Mouse (Mus musculus) heart, postnatal 14 days (tissue): Measurements from ENCODE around the gene Nudc. TPM values are rescaled to one million over a fixed set of nuclear protein-coding genes. Genes with fewer than 3 reads are reported as not detected.

Source experiments
- DNase-seq, 2 experiments: peaks; one replicate each; pipeline ENCODE4 v3.0.0; 2021 to 2022
- intact Hi-C: fragments of 180-260 bp; cut with DNase I; formaldehyde crosslinking; loops from one replicate; pipeline ENCODE4 v1.15.1; 2025
- microRNA-seq, 2 experiments: library from miRNA; unstranded; fragments of <30 nt; microRNA quantifications; one replicate each; pipeline ENCODE4 v1.2.0; 2021 to 2022
- total RNA-seq, 2 experiments: library from RNA; stranded (reverse); gene quantifications; 2 replicates each; pipeline ENCODE4 v1.2.3; 2021

The Nudc gene
- total RNA-seq, 2 experiments from 2014 or later = 57.8 to 60.2 TPM

DNA sequence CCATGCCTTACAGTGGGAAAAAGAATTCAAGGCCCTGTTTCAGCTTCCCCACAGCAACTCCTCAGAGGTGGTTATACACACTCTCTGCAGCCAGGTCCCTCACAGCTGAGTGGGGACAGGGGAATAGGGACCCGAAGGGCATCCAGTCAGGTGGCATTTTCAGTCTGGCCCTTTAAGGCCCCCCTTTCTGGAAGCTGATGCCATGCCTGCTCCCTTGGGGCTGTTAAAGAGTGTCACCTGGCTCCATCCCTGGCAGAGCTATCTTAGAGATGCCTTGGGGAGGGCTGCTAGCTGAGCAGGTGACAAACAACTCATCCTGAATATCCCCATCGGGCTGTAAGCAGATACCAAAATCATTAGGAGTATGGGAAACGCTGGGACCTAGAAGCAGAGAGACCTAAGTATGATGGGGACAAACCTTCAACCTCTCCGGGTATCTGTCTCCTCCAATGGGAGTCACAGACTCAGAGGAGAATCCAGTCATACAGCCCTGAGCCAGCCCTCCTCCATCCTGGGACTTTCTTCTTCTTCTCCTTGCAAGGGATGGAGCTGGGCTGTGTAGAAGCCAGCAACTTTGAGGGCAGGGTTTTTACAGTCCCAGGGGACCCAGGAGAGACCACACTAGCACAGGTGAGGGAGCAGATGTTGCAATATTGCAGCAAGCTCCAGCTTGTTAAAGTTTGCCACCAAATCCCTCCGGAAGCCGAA is 48.9 kb downstream of the Nudc start:
- intact Hi-C loops = no loop called here
- no peak for DNase-seq

GRCm38 (mm10) chr4:133495711-133496110 is 50.1 kb downstream of the Nudc start:
- DNase-seq = peak; percentile 70 to 72
- intact Hi-C loops = loop anchor here (1.0 to 2.0 kb wide), 3 partner anchors 16 to 71 kb away; no protein-coding TSS in a partner anchor

- intact Hi-C loops = loop anchor here (1.0 to 2.0 kb wide), 3 partner anchors 16 to 70 kb away; no protein-coding TSS in a partner anchor
- DNase-seq = no peak
These were observed 50.9 kb downstream of the Nudc start for GRCm38 (mm10) chr4:133494867-133495266.

DNA sequence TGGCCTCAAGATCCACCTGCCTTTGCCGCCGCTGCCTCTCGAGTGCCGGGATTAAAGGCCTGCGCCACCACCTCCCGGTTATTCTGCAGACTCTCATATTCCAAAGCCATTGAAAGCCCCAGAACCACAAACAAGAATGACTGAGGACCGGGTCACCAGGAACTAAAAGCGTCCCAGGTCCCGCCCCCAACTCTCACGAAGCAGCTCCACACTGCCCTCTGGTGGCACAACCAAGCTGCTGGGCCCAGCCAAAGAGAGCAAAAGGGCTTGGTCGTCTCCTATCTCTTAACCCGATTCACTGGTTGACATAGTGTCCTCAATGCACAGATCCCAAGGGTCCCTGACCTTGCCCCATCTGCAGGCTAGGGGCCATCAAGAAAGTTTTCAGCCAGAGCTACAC is 51.4 kb downstream of the Nudc start:
- intact Hi-C loops = loop anchor here (2.0 kb wide), 2 partner anchors 44 to 70 kb away; no protein-coding TSS in a partner anchor
- DNase-seq = peak; percentile 94 to 96

DNA sequence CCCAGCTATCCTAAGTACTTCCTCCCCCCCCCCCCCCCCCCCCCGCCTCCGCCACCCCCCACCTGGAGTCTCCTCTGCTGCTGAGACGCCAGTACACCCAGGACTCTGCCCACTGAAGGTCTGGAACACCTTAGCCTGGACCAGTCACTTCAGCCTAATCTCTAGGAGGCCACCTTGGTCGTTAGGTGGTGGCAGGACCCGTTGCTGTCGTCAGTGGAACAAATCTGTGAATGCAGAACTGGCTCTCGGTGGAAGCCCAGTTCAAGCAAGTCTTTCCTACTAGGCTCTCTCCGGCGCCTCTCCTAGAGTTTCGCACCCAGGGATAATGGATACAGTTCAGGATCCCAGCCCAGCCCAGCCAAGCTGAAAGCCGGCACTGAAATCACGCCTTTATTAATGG is 51.9 kb downstream of the Nudc start:
- intact Hi-C loops = loop anchor here (2.0 kb wide), 2 partner anchors 43 to 69 kb away; no protein-coding TSS in a partner anchor
- no peak for DNase-seq

- intact Hi-C loops = no loop called here
- peak; percentile 67 to 70 for DNase-seq
These were observed 54.0 kb downstream of the Nudc start for GRCm38 (mm10) chr4:133491800-133492199.

DNA sequence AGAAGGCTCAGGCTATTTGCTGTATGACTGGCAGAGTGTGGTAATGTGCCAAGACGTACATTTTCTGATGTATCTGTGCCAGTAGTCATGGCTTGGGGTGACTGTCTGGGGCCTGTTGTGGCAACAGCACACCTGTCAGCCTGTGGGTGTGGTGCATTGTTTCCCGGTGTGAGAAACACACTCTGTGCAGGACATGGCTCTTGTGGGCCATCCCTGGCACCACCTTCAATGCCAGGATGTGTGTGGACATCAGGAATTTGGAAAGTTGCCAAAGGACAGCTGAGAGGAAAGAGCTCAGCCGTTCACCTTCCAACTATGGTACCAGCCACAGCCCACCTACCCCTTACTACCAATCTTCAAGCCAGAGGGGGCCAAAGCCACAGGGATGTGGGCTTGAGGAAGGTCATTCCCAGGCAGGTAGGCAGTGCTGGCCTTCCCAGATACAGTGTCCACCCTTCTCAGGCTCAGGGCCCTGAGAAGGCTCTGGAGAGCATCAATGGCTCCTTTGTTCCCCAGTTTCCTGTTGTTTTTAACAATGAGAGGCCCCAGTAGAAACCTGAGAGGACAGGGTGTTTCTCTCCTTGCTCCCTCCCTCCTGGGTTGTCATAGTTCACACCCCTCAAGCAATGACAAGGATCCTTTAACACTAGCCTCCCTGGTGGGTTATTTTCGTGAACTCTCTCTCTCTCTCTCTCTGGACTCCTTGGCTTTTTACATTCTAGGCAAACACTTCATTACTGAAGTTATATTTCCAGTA is 56.1 kb downstream of the Nudc start:
- no peak for DNase-seq

GRCm38 (mm10) chr4:133488619-133489392 is 57.0 kb downstream of the Nudc start:
- intact Hi-C loops = no loop called here
- no peak for DNase-seq

More for the DNA sequence above, 56.1 kb downstream of the Nudc start:
- intact Hi-C loops = no loop called here

DNA sequence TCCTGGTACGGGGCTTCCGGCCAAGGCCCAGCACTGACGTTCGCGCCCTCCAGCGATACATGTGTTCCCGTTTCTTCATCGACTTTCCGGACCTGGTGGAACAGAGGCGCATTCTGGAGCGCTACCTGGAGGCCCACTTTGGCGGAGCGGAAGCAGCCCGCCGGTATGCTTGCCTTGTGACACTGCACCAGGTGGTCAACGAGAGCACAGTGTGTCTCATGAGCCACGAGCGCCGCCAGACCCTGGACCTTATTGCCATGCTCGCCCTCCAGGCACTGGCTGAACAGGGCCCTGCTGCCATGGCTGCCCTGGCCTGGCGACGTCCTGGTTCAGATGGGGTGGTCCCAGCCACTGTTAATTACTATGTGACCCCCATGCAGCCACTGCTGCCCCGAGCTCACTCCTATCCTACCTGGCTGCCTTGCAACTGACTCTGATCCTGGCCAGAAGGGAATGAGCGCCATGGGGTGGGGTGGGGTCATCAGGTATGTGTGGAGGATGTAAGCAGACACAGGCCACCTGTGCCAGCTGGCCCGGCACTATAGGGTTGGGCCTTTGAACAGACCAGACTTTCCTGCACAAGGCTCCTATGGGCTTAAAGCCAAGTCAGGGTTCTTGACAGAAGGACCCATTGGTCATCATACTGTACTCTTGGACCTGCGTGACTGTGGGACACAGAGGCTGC is 59.0 kb downstream of the Nudc start:
- intact Hi-C loops = no loop called here
- no peak for DNase-seq

GRCm38 (mm10) chr4:133485691-133486425 is 59.9 kb downstream of the Nudc start:
- DNase-seq = no peak
- intact Hi-C loops = no loop called here

DNA sequence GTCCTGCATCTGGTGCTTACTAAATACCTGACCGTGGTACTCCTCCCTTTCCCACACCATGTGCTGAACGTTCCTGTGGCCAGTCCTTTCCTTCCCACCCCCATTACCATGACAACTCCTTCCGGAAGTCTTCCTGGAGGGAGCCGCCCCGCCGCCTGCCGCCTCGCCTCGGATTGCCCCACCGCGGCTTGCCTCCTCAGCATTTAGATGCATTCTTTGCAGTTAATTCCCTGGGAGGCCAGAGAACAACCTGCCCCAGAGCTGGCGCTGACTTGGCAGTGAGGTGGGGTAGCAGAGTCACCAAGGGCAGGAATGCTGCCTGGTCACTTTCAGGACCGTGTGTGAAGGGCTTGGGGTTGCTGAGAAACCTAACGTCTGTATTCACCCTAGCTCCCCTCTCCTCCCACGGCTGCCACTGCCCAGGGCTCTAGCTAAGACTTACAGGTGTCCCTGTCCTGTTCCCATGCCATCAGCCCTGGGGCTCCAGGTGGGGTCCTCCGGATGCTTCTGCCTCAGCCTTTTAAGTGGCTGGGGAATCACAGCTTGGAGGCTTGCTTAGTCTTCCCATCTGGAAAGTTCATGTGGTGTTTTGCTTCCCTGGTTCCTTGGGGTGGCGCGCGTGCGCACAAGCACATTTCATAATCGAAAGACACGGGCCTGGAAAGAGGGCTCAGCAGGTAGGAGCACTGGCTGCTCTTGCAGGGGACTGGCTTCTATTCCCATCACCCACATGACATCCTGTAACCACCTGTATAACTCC is 61.4 kb downstream of the Nudc start:
- intact Hi-C loops = no loop called here

More for the DNA sequence above, 61.4 kb downstream of the Nudc start:
- DNase-seq = peak; percentile 42 to 58

Small RNAs within 50 kb of the gene (microRNA-seq; reads per million reads assigned to microRNA genes)
- 0 reads per million in 2 experiments for gene Gm23158

Other genes with a start within 250 kb of the Nudc start
- 10 to 100 TPM; 65.7 to 70.6 TPM for gene Wdtc1, start 192.5 kb downstream of the Nudc start, total RNA-seq
- gene Slc9a1, start 176.3 kb downstream of the Nudc start, total RNA-seq = 10 to 100 TPM; 21.2 to 22.9 TPM
- 1 to 10 TPM; 3.5 to 5.1 TPM for gene Tent5b, start 65.9 kb downstream of the Nudc start, total RNA-seq
- gene Trnp1, start 47.4 kb downstream of the Nudc start, total RNA-seq = 1 to 10 TPM; 1.6 to 3.1 TPM
- gene Kdf1, start 27.0 kb downstream of the Nudc start, total RNA-seq = not detected
- 10 to 100 TPM; 20.1 to 23.2 TPM for gene Nr0b2, start 7.4 kb upstream of the Nudc start, total RNA-seq
- 1 to 10 TPM; 4.2 to 4.9 TPM for gene Gpatch3, start 28.7 kb upstream of the Nudc start, total RNA-seq
- gene Gpn2, start 38.4 kb upstream of the Nudc start, total RNA-seq = 1 to 10 TPM; 7.7 to 8.6 TPM
- 1 to 10 TPM; 1.9 TPM for gene Sfn, start 56.2 kb upstream of the Nudc start, total RNA-seq
- 10 to 100 TPM; 17.6 to 21.6 TPM for gene Zdhhc18, start 104.2 kb upstream of the Nudc start, total RNA-seq
- 10 to 100 TPM; 10.4 to 10.7 TPM for gene Pigv, start 126.7 kb upstream of the Nudc start, total RNA-seq
- 10 to 100 TPM; 45.2 to 48.8 TPM for gene Arid1a, start 210.8 kb upstream of the Nudc start, total RNA-seq